Mouse (Mus musculus) MEL (cell line): ENCODE measurements at regions not wholly inside any gene's neighbourhood (a gene's known extent, or its start where the extent isn't known, plus 50 kb on each side); places are given as distances from the start of the nearest gene placed in this dataset.

Source experiments
- DNase-seq: peaks from one replicate; pipeline ENCODE4 v3.0.0; 2011; ENCODE audit warnings: low read depth, low spot score
- H3K27ac ChIP-seq: 2 replicates; pipeline ENCODE4 v1.5.1; 2012; ENCODE audit warnings: low read depth, mild to moderate bottlenecking, control low read depth, low read length, moderate library complexity; ENCODE audit not compliant: control insufficient read depth
- H3K27me3 ChIP-seq, 2 experiments: fragments of 150-350 bp in 1 of 2; sonication (generic) in 1 of 2; 2 replicates each; pipeline ENCODE4 v1.6.1; 2012; ENCODE audit warnings: low read length in 2 of 2, mild to moderate bottlenecking in 2 of 2, improper control_type of control experiment in 1 of 2, moderate library complexity in 1 of 2; ENCODE audit not compliant: insufficient read depth in 2 of 2, control insufficient read depth in 1 of 2
- H3K36me3 ChIP-seq, 2 experiments: 2 replicates each; pipeline ENCODE4 v1.6.1; 2012 to 2014; ENCODE audit warnings: low read length in 2 of 2, improper control_type of control experiment in 1 of 2, inconsistent platforms in 1 of 2, mild to moderate bottlenecking in 1 of 2; ENCODE audit not compliant: insufficient read depth in 2 of 2, control insufficient read depth in 1 of 2
- H3K4me1 ChIP-seq, 2 experiments: fragments of 150-350 bp in 1 of 2; sonication (generic) in 1 of 2; 2 replicates each; pipeline ENCODE4 v1.6.1; 2012; ENCODE audit warnings: low read length in 2 of 2, improper control_type of control experiment in 1 of 2, mild to moderate bottlenecking in 1 of 2; ENCODE audit not compliant: insufficient read depth in 2 of 2, control insufficient read depth in 1 of 2
- H3K4me3 ChIP-seq, 2 experiments: fragments of 150-350 bp in 1 of 2; sonication (generic) in 1 of 2; 2 replicates each; pipeline ENCODE4 v1.5.1; 2012; ENCODE audit warnings: low read depth in 2 of 2, low read length in 2 of 2, mild to moderate bottlenecking in 2 of 2, moderate library complexity in 2 of 2, control low read depth in 1 of 2, improper control_type of control experiment in 1 of 2; ENCODE audit not compliant: control insufficient read depth in 1 of 2, insufficient read depth in 1 of 2
- H3K79me2 ChIP-seq: 2 replicates; pipeline ENCODE4 v1.6.1; 2012; ENCODE audit warnings: mild to moderate bottlenecking, low read length, moderate library complexity; ENCODE audit not compliant: control insufficient read depth, poor library complexity, insufficient read depth
- H3K9ac ChIP-seq: 2 replicates; pipeline ENCODE4 v1.6.1; 2012; ENCODE audit warnings: low read depth, mild to moderate bottlenecking, control low read depth, low read length, moderate library complexity; ENCODE audit not compliant: control insufficient read depth, poor library complexity, severe bottlenecking
- H3K9me3 ChIP-seq: fragments of 150-350 bp; sonication (generic); replicated peaks from 2 replicates; pipeline ENCODE4 v1.6.1; 2012; ENCODE audit warnings: mild to moderate bottlenecking, low read length, improper control_type of control experiment, moderate library complexity; ENCODE audit not compliant: insufficient read depth
- BHLHE40 ChIP-seq: IDR thresholded peaks from 2 replicates; pipeline ENCODE4 v1.6.1; 2012; ENCODE audit warnings: low read depth, mild to moderate bottlenecking, inconsistent platforms, low read length, improper control_type of control experiment, borderline replicate concordance
- CHD1 ChIP-seq: IDR thresholded peaks from 2 replicates; pipeline ENCODE4 v1.6.1; 2012; ENCODE audit warnings: low read depth, mild to moderate bottlenecking, inconsistent platforms, low read length, improper control_type of control experiment
- CTCF ChIP-seq, 3 experiments: IDR thresholded peaks in 2 of 3; conservative IDR thresholded peaks in 1 of 3; 2 replicates each; pipeline ENCODE4 v1.5.1; 2011 to 2012; ENCODE audit warnings: low read length in 3 of 3, low read depth in 2 of 3, mild to moderate bottlenecking in 2 of 3, improper control_type of control experiment in 1 of 3, inconsistent platforms in 1 of 3, mixed read lengths in 1 of 3, moderate library complexity in 1 of 3; ENCODE audit not compliant: control insufficient read depth in 1 of 3, insufficient read depth in 1 of 3, poor library complexity in 1 of 3, severe bottlenecking in 1 of 3
- E2F4 ChIP-seq: IDR thresholded peaks from 2 replicates; pipeline ENCODE4 v1.6.1; 2011; ENCODE audit warnings: low read depth, low read length, improper control_type of control experiment, borderline replicate concordance
- ELF1 ChIP-seq: IDR thresholded peaks from 2 replicates; pipeline ENCODE4 v1.6.1; 2014; ENCODE audit warnings: low read depth, mild to moderate bottlenecking, inconsistent platforms, low read length, improper control_type of control experiment, moderate library complexity
- ETS1 ChIP-seq: IDR thresholded peaks from 2 replicates; pipeline ENCODE4 v1.6.1; 2012; ENCODE audit warnings: low read depth, mild to moderate bottlenecking, inconsistent platforms, low read length, improper control_type of control experiment, moderate library complexity
- JUND ChIP-seq: IDR thresholded peaks from 2 replicates; pipeline ENCODE4 v1.6.1; 2011; ENCODE audit warnings: low read depth, mild to moderate bottlenecking, improper control_type of control experiment, low read length
- MAFK ChIP-seq: IDR thresholded peaks from 2 replicates; pipeline ENCODE4 v1.6.1; 2011; ENCODE audit warnings: low read depth, mild to moderate bottlenecking, low read length, improper control_type of control experiment, borderline replicate concordance
- MAX ChIP-seq: IDR thresholded peaks from 2 replicates; pipeline ENCODE4 v1.6.1; 2011; ENCODE audit warnings: low read length, improper control_type of control experiment
- MAZ ChIP-seq: IDR thresholded peaks from 2 replicates; pipeline ENCODE4 v1.6.1; 2012; ENCODE audit warnings: low read depth, mild to moderate bottlenecking, inconsistent platforms, low read length, improper control_type of control experiment
- MYC ChIP-seq: IDR thresholded peaks from 2 replicates; pipeline ENCODE4 v1.6.1; 2011; ENCODE audit warnings: low read depth, mild to moderate bottlenecking, low read length, improper control_type of control experiment, moderate library complexity
- NELFE ChIP-seq: IDR thresholded peaks from 2 replicates; pipeline ENCODE4 v1.6.1; 2011; ENCODE audit warnings: low read depth, low read length, improper control_type of control experiment
- POLR2AphosphoS5 ChIP-seq: IDR thresholded peaks from 2 replicates; pipeline ENCODE4 v1.6.1; 2012; ENCODE audit warnings: low read depth, borderline replicate concordance, mild to moderate bottlenecking, inconsistent platforms, low read length, moderate library complexity, mixed read lengths
- RCOR1 ChIP-seq: IDR thresholded peaks from 2 replicates; pipeline ENCODE4 v1.6.1; 2012; ENCODE audit warnings: low read depth, mild to moderate bottlenecking, inconsistent platforms, low read length, improper control_type of control experiment
- SIN3A ChIP-seq: IDR thresholded peaks from 2 replicates; pipeline ENCODE4 v1.6.1; 2012; ENCODE audit warnings: low read length, improper control_type of control experiment, inconsistent platforms
- ZKSCAN1 ChIP-seq: IDR thresholded peaks from 2 replicates; pipeline ENCODE4 v1.6.1; 2012; ENCODE audit warnings: low read depth, mild to moderate bottlenecking, inconsistent platforms, low read length, improper control_type of control experiment, moderate library complexity
- ZMIZ1 ChIP-seq: IDR thresholded peaks from 2 replicates; pipeline ENCODE4 v1.6.1; 2012; ENCODE audit warnings: low read depth, mild to moderate bottlenecking, inconsistent platforms, low read length, improper control_type of control experiment, moderate library complexity

GRCm38 (mm10) chr4:131208166-131208565 lies 264.0 kb downstream of the Matn1 start:
- Histone ChIP-seq H3K9ac (no peak overlapping the region), H3K4me3 (no peak overlapping the region), H3K27me3 (no peaks in the 10 kb centered on the region), H3K4me1 (no peaks in the 10 kb centered on the region), H3K9me3 (no peaks in the 10 kb centered on the region), H3K27ac (no peak overlapping the region), H3K79me2 (no peaks in the 10 kb centered on the region), H3K36me3 (no peaks in the 10 kb centered on the region)
- TF ChIP-seq NELFE (no peak), E2F4 (no peak), MAX (no peak), JUND (no peak), CTCF (IDR thresholded peaks at IDR 0.05 in 2 of 3, conservative IDR thresholded peaks at IDR 0.05 in 1 of 3; ENCODE audit: control insufficient read depth in 1 of 3, insufficient read depth in 1 of 3, low read depth in 2 of 3, low read length in 3 of 3, poor library complexity in 1 of 3, severe bottlenecking in 1 of 3) (no peak), MYC (no peak), MAZ (no peak), MAFK (no peak), ETS1 (no peak)
- no peak for DNase-seq

- Histone ChIP-seq H3K4me3 (no peak overlapping the region), H3K79me2 (no peaks in the 10 kb centered on the region), H3K27ac (no peak overlapping the region), H3K9me3 (no peaks in the 10 kb centered on the region), H3K4me1 (no peaks in the 10 kb centered on the region), H3K9ac (no peak overlapping the region), H3K27me3 (no peaks in the 10 kb centered on the region), H3K36me3 (no peaks in the 10 kb centered on the region)
- TF ChIP-seq ZMIZ1 (no peak), POLR2AphosphoS5 (no peak), SIN3A (no peak), RCOR1 (no peak), ZKSCAN1 (no peak), JUND (no peak)
- no peak for DNase-seq
Observed at GRCm38 (mm10) chr4:131208637-131209036, 264.5 kb downstream of the Matn1 start.

- no peaks in the 10 kb centered on the region for H3K79me2 ChIP-seq
- no peak overlapping the region for H3K4me3 ChIP-seq
- H3K27ac ChIP-seq = no peak overlapping the region
- H3K27me3 ChIP-seq = no peaks in the 10 kb centered on the region
- TF ChIP-seq ELF1 (no peak), BHLHE40 (no peak), E2F4 (no peak), RCOR1 (no peak), CHD1 (no peak)
- no peaks in the 10 kb centered on the region for H3K36me3 ChIP-seq
- DNase-seq = no peak
- H3K9ac ChIP-seq = no peak overlapping the region
- no peaks in the 10 kb centered on the region for H3K4me1 ChIP-seq
- H3K9me3 ChIP-seq = no peaks in the 10 kb centered on the region
Observed at GRCm38 (mm10) chr4:131212711-131213110, 268.5 kb downstream of the Matn1 start.
